Mouse (Mus musculus): Measurements from ENCODE around the gene Klhl5.

GRCm38 (mm10) chr5:65071689-65072118 is 35.6 kb upstream of the Klhl5 start:
- TF ChIP-seq POLR2A (IDR thresholded peaks at IDR 0.05; ENCODE audit: insufficient read depth, low read depth, low read length) = no peak
- TF ChIP-seq CTCF (IDR thresholded peaks at IDR 0.05) = no peak
- TF ChIP-seq EP300 (IDR thresholded peaks at IDR 0.05; ENCODE audit: insufficient read depth, low read depth, low read length) = no peak
